8 mouse cellular contexts compared by ENCODE assay signal in the genomic region with DNA sequence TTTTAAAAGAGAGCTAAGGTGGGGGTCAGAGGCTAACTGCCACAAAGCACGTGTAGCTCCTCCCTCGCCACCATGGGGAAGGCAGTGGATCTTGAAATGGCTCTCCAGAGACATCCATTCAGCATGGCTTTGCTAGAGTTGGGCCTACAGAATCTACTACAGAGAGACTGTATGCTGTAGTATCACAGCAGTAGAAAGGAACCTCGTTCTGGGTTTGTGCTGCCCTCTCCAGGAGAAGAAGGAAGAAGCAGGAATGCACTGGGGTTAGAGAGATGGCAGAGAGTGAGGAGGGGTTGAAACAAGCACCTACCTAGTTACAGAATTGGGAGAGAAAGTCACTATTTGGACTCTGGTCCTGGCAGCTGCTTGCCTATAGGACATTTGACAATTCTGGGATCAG. TPM values are rescaled to one million over a fixed set of nuclear protein-coding genes. Genes with fewer than 3 reads are reported as not detected.
DNase-seq lines count a peak whose midpoint lies in the region; TF ChIP-seq lines count a peak whose summit lies in the region.

No protein-coding gene starts in this region.

- TF ChIP-seq EP300 in MEL (IDR thresholded peaks at IDR 0.05; ENCODE audit: low read depth in 1 of 2, low read length in 2 of 2), result no peak

- TF ChIP-seq RAD21 in MEL (IDR thresholded peaks at IDR 0.05; ENCODE audit: low read depth, low read length), result peak; percentile 76

- H3K9ac ChIP-seq in MEL (ENCODE audit: control insufficient read depth, low read depth, low read length, poor library complexity, severe bottlenecking), result no peak overlapping the region

- TF ChIP-seq POLR2A in MEL (IDR thresholded peaks at IDR 0.05; ENCODE audit: control insufficient read depth in 1 of 2, insufficient read depth in 1 of 2, low read depth in 1 of 2, low read length in 2 of 2, poor library complexity in 1 of 2), result no peak

- H3K27me3 ChIP-seq in heart, embryonic 10.5 days (ENCODE audit: insufficient read depth, poor library complexity, severe bottlenecking), result peaks cover 6% of the 10 kb centered on the region; the same call in 1 of the 2 replicates
- H3K27me3 ChIP-seq in MEL (ENCODE audit: control insufficient read depth in 1 of 2, insufficient read depth in 2 of 2, low read length in 2 of 2), result peaks cover 0 to 2% of the 10 kb centered on the region in 2 experiments; a peak in 1 of 4 replicates

- H3K79me2 ChIP-seq in MEL (ENCODE audit: control insufficient read depth, insufficient read depth, low read length, poor library complexity), result no peaks in the 10 kb centered on the region

- no peaks in the 10 kb centered on the region for H3K4me1 ChIP-seq in heart, embryonic 10.5 days
- no peaks in the 10 kb centered on the region for H3K4me1 ChIP-seq in MEL (ENCODE audit: control insufficient read depth in 1 of 2, insufficient read depth in 2 of 2, low read length in 2 of 2)

- H3K27ac ChIP-seq in heart, embryonic 10.5 days, result no peak overlapping the region
- no peak overlapping the region for H3K27ac ChIP-seq in MEL (ENCODE audit: control insufficient read depth, low read depth, low read length)

- peak; percentile 50 to 57 for DNase-seq in heart, adult 18-20 months
- DNase-seq in heart, embryonic 10.5 days (ENCODE audit: low spot score), result no peak
- DNase-seq in 3T3-L1 (ENCODE audit: low read depth, low spot score), result peak; percentile 63
- DNase-seq in MEL (ENCODE audit: low read depth, low spot score), result peak; percentile 39
- DNase-seq in forelimb bud, embryonic 11.5 days (ENCODE audit: low read depth, low spot score), result peak; percentile 17
- DNase-seq in layer of hippocampus, postnatal 10 days (ENCODE audit: low spot score in 2 of 2), result peak; percentile 55 to 63
- peak; percentile 46 to 61 for DNase-seq in natural killer cell, adult 2 months (ENCODE audit: low spot score in 2 of 2)
- no peak for DNase-seq in ovary, adult 18-20 months (ENCODE audit: low spot score)

- peak in 2 of 3 experiments; percentile 37 to 82; a peak in 5 of 6 replicates for TF ChIP-seq CTCF in MEL (IDR thresholded peaks at IDR 0.05 in 2 of 3, conservative IDR thresholded peaks at IDR 0.05 in 1 of 3; ENCODE audit: control insufficient read depth in 1 of 3, insufficient read depth in 1 of 3, low read depth in 2 of 3, low read length in 3 of 3, poor library complexity in 1 of 3, severe bottlenecking in 1 of 3)

- no peaks in the 10 kb centered on the region for H3K9me3 ChIP-seq in heart, embryonic 10.5 days
- no peaks in the 10 kb centered on the region for H3K9me3 ChIP-seq in MEL (replicated peaks; ENCODE audit: insufficient read depth, low read length)

- WGBS in heart, embryonic 10.5 days, result 24% methylated on average over 3 of the region's 3 CpGs

- no peaks in the 10 kb centered on the region for H3K36me3 ChIP-seq in heart, embryonic 10.5 days
- no peaks in the 10 kb centered on the region for H3K36me3 ChIP-seq in MEL (ENCODE audit: control insufficient read depth in 1 of 2, insufficient read depth in 2 of 2, low read length in 2 of 2)

- no peak overlapping the region for H3K4me3 ChIP-seq in heart, embryonic 10.5 days
- H3K4me3 ChIP-seq in MEL (ENCODE audit: control insufficient read depth in 1 of 2, insufficient read depth in 1 of 2, low read depth in 2 of 2, low read length in 2 of 2), result no peak overlapping the region

TF ChIP-seq in MEL, 35 proteins besides CTCF, POLR2A, EP300 and RAD21:
- TF ChIP-seq ZC3H11A (IDR thresholded peaks at IDR 0.05; ENCODE audit: low read depth, low read length) (peak; percentile 85), SMC3 (IDR thresholded peaks at IDR 0.05; ENCODE audit: low read depth, low read length) (peak; percentile 88), SIN3A (IDR thresholded peaks at IDR 0.05; ENCODE audit: low read length) (no peak)
TF ChIP-seq in MEL: peak in this region for 2.

RNA-seq across cellular contexts. Expression of a gene that starts 34.0 kb away (rescaled TPM):
- total RNA-seq in heart, adult 18-20 months (2021), result 1 to 10 TPM; 1.8 to 4.4 TPM
- 3.9 and 4.2 TPM in 2 replicates for polyA plus RNA-seq in heart, embryonic 10.5 days (2016; fragmentation: Nextera tagmentation; extraction: Ambion mirVana)
- 0.42 and 0.50 TPM in 2 replicates for total RNA-seq in MEL (2012; rRNA removed)
- under 1 TPM in 1 of 2 experiments, not detected in 1; 0.14 TPM for polyA plus RNA-seq in MEL (2012; ENCODE audit: insufficient read depth in 1 of 2, insufficient read length in 2 of 2, low read depth in 1 of 2, low replicate concordance in 2 of 2, missing spikeins in 1 of 2)
- 10 to 100 TPM; 20.8 to 24.9 TPM for total RNA-seq in layer of hippocampus, postnatal 10 days (2021)

Comparison
In these comparisons a context has a peak if more than half of its experiments do, and no peak if none do; other contexts are left out.
1. DNase-seq: peak in heart, adult 18-20 months (2 of 2), 3T3-L1 (single experiment), MEL (single experiment), forelimb bud, embryonic 11.5 days (single experiment), layer of hippocampus, postnatal 10 days (2 of 2) and natural killer cell, adult 2 months (2 of 2); none in heart, embryonic 10.5 days (single experiment) and ovary, adult 18-20 months (single experiment).
2. RNA of a gene that starts 34.0 kb away (total RNA-seq): 20.8 to 24.9 TPM in layer of hippocampus, postnatal 10 days; 1.8 to 4.4 TPM in heart, adult 18-20 months and 0.42 to 0.50 TPM in MEL; every median in the first group is over 4 times any median in the second.